Mouse (Mus musculus): ENCODE measurements at regions not wholly inside any gene's neighbourhood (a gene's known extent, or its start where the extent isn't known, plus 50 kb on each side); places are given as distances from the start of the nearest gene placed in this dataset.

- TF ChIP-seq CTCF (IDR thresholded peaks at IDR 0.05; ENCODE audit: low read depth, low read length) (no peak), GATA1 (IDR thresholded peaks at IDR 0.05; ENCODE audit: borderline replicate concordance, low read length) (no peak), GATA2 (IDR thresholded peaks at IDR 0.05; ENCODE audit: borderline replicate concordance, low read depth, low read length) (no peak)
These were observed 71.8 kb upstream of the Arhgap28 start for GRCm38 (mm10) chr17:68075712-68076111.
